Comparison of ENCODE assay signal across 23 mouse cellular contexts in the genomic region with DNA sequence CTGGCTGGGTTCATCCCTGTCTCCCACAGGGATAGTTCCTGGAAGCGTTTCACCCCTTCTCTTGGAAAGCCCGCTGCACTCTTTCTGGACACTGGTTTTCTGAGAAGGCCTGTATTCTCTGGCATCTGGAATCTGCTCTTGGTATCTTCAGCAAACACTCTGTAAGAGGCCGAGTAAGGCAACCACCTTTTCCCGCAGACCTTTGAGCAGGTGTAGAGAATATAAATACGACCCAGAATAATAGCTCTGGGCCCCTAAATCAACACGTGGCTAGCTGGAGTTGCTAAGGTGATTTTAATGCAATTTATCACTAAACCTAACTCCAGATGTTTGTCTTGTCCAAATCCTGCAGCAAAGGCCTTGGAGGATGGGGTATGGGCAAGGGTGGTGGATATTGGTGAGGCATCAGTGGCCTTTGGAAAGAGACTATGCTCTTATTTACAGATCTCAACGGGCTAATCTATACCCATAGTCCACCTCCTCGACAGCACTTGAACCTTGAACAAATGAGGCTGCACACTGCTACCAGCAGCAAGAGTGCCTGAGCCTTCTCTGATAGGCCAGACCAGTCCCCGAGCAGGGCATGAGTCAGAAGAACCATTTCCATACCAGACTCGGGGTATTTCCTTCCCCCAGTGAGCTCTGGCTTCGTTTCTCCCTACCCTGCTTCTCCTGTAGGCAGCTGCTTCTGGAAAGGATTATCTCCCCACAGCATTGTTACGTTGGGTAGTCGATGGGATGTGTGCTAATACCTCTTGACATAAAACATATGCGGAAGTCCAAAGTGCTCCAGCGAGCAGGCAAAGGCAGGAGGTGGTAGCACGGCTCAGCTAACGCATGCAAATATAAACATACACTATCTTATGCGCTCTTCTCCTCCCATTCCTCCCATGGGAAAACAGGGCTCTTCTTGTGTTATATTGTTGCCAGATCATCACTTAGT.
A peak's percentile ranks its signal among the peaks of the same experiment; 100 is the strongest.
DNase-seq lines count a peak whose midpoint lies in the region; ATAC-seq and TF ChIP-seq lines count a peak whose summit lies in the region.
"Had no signal": no experiment of that assay in that cellular context is flagged by ENCODE, and none has a peak within 500 bp of the region (broad histone marks: within the 10 kb centered on the region; RNA-seq: fewer than 3 reads in every experiment).

No protein-coding gene starts in this region.

- peaks cover 83% of the 10 kb centered on the region for H3K4me1 ChIP-seq in midbrain, embryonic 10.5 days
- peaks cover 52% of the 10 kb centered on the region for H3K4me1 ChIP-seq in midbrain, embryonic 13.5 days (replicated peaks)

- no peak for TF ChIP-seq CTCF in brain, embryonic 14.5 days (IDR thresholded peaks at IDR 0.05; ENCODE audit: borderline replicate concordance, extremely low read depth, insufficient read depth, insufficient read length)

- ATAC-seq in midbrain, embryonic 13.5 days = no peak
- ATAC-seq: activated CD4-positive, CD25-positive, alpha-beta regulatory T cell, adult 4 months; forebrain, embryonic 15.5 days had no signal

- no peak overlapping the region for H3K4me2 ChIP-seq in midbrain, embryonic 13.5 days (replicated peaks)
- H3K4me2 ChIP-seq: embryonic facial prominence, embryonic 12.5 days; forebrain, embryonic 15.5 days; kidney, embryonic 15.5 days; limb, embryonic 12.5 days; lung, embryonic 15.5 days had no signal

- H3K9ac ChIP-seq in midbrain, embryonic 13.5 days (replicated peaks) = no peak overlapping the region
- H3K9ac ChIP-seq: embryonic facial prominence, embryonic 12.5 days; forebrain, embryonic 15.5 days; kidney, embryonic 15.5 days; limb, embryonic 12.5 days; liver, embryonic 14.5 days; lung, embryonic 15.5 days had no signal

- intact Hi-C loops in heart, postnatal 36 days (cut with DNase I) = loop anchor here (5.0 kb wide), 1 partner anchor 62 kb away; no protein-coding TSS in a partner anchor

- peak overlapping the region; percentile 42; the same call in 1 of the 2 replicates for H3K27ac ChIP-seq in midbrain, embryonic 10.5 days (replicated peaks)
- no peak overlapping the region for H3K27ac ChIP-seq in midbrain, embryonic 13.5 days
- H3K27ac ChIP-seq: embryonic facial prominence, embryonic 12.5 days; forebrain, embryonic 15.5 days; heart, embryonic 10.5 days; kidney, embryonic 15.5 days; limb, embryonic 12.5 days; liver, embryonic 14.5 days; lung, embryonic 15.5 days; macrophage had no signal

- no peak for TF ChIP-seq POLR2A in brain, embryonic 14.5 days (IDR thresholded peaks at IDR 0.05; ENCODE audit: borderline replicate concordance, extremely low read depth, insufficient read depth, insufficient read length, poor library complexity, severe bottlenecking)

- H3K36me3 ChIP-seq in midbrain, embryonic 10.5 days = peaks cover 19% of the 10 kb centered on the region
- no peaks in the 10 kb centered on the region for H3K36me3 ChIP-seq in midbrain, embryonic 13.5 days
- H3K36me3 ChIP-seq: embryonic facial prominence, embryonic 12.5 days; forebrain, embryonic 15.5 days; lung, embryonic 15.5 days had no signal

- 71% methylated on average over 18 of the region's 18 CpGs for WGBS in midbrain, embryonic 10.5 days
- WGBS in midbrain, embryonic 13.5 days = 57% methylated on average over 18 of the region's 18 CpGs

- DNase-seq in midbrain, embryonic 10.5 days (ENCODE audit: low spot score) = no peak
- DNase-seq in brain, embryonic 14.5 days (ENCODE audit: low read depth) = peak; percentile 42
- DNase-seq in forelimb bud, embryonic 11.5 days (ENCODE audit: low read depth, low spot score) = peak; percentile 11
- DNase-seq in skeletal muscle tissue, adult 2 months (ENCODE audit: low read depth, low spot score) = peak; percentile 10
- DNase-seq in ovary, postnatal 14 days (ENCODE audit: low spot score) = no peak
- DNase-seq in gastrocnemius, postnatal 25 days = no peak
- DNase-seq in heart, postnatal 36 days = no peak
- DNase-seq: adrenal gland, postnatal 10 days; cerebellum, adult 11 months; kidney, postnatal 4 days; layer of hippocampus, adult 9-11 months; right cerebral cortex, postnatal 14 days; thymus, adult 2 months had no signal

- peaks cover 26% of the 10 kb centered on the region for H3K27me3 ChIP-seq in midbrain, embryonic 10.5 days (ENCODE audit: low read depth, poor library complexity, severe bottlenecking)
- peaks cover 2% of the 10 kb centered on the region for H3K27me3 ChIP-seq in midbrain, embryonic 13.5 days
- H3K27me3 ChIP-seq: forebrain, embryonic 15.5 days; lung, embryonic 15.5 days had no signal

- no peak overlapping the region for H3K4me3 ChIP-seq in midbrain, embryonic 10.5 days
- no peak overlapping the region for H3K4me3 ChIP-seq in midbrain, embryonic 13.5 days (replicated peaks)
- H3K4me3 ChIP-seq: embryonic facial prominence, embryonic 12.5 days; forebrain, embryonic 15.5 days; heart, embryonic 10.5 days; kidney, embryonic 15.5 days; limb, embryonic 12.5 days; lung, embryonic 15.5 days had no signal

- H3K9me3 ChIP-seq in midbrain, embryonic 10.5 days (replicated peaks) = no peaks in the 10 kb centered on the region
- no peaks in the 10 kb centered on the region for H3K9me3 ChIP-seq in midbrain, embryonic 13.5 days
- H3K9me3 ChIP-seq: embryonic facial prominence, embryonic 12.5 days; forebrain, embryonic 15.5 days; heart, embryonic 10.5 days; kidney, embryonic 15.5 days; limb, embryonic 12.5 days; lung, embryonic 15.5 days had no signal

Comparison
In these comparisons a context has a peak if more than half of its experiments do, and no peak if none do; other contexts are left out.
1. DNase-seq: peak in brain, embryonic 14.5 days (single experiment), forelimb bud, embryonic 11.5 days (single experiment) and skeletal muscle tissue, adult 2 months (single experiment); none in midbrain, embryonic 10.5 days (single experiment), ovary, postnatal 14 days (single experiment), gastrocnemius, postnatal 25 days (single experiment) and heart, postnatal 36 days (0 of 2).